Mouse (Mus musculus): Measurements from ENCODE around the gene Flrt1. TPM values are rescaled to one million over a fixed set of nuclear protein-coding genes. Genes with fewer than 3 reads are reported as not detected.
"Not testable (repeated sequence)": the region's sequence is repeated elsewhere in the genome, so short reads cannot be mapped to it uniquely, and the experiment has no call there.

Gene Flrt1
- polyA plus RNA-seq, 1 experiment from 2014 or later = 3.4 TPM

GRCm38 (mm10) chr19:7083035-7083794, 22.3 kb downstream of the Flrt1 start:
- no peak overlapping the region for H3K27ac ChIP-seq (ENCODE audit: low read length)
- no peak overlapping the region; the same call in 1 of the 2 replicates for H3K9ac ChIP-seq (ENCODE audit: low read length)
- peaks cover 11% of the 10 kb centered on the region; the same call in 1 of the 2 replicates for H3K4me1 ChIP-seq (ENCODE audit: control insufficient read depth, insufficient read depth, low read length)
- no peak overlapping the region for H3K4me2 ChIP-seq (ENCODE audit: low read depth, low read length)
- H3K27me3 ChIP-seq (ENCODE audit: control insufficient read depth, insufficient read depth, low read length) = no peaks in the 10 kb centered on the region; the same call in 1 of the 2 replicates
- no peaks in the 10 kb centered on the region for H3K36me3 ChIP-seq (ENCODE audit: control insufficient read depth, insufficient read depth, low read length)
- no peak overlapping the region for H3K4me3 ChIP-seq (replicated peaks; ENCODE audit: low read length)
- H3K9me3 ChIP-seq (replicated peaks; ENCODE audit: control insufficient read depth, low read length) = no peaks in the 10 kb centered on the region
- WGBS = 51% methylated on average over 14 of the region's 14 CpGs
- no peak for ATAC-seq (ENCODE audit: insufficient read depth, low FRiP score)

DNA sequence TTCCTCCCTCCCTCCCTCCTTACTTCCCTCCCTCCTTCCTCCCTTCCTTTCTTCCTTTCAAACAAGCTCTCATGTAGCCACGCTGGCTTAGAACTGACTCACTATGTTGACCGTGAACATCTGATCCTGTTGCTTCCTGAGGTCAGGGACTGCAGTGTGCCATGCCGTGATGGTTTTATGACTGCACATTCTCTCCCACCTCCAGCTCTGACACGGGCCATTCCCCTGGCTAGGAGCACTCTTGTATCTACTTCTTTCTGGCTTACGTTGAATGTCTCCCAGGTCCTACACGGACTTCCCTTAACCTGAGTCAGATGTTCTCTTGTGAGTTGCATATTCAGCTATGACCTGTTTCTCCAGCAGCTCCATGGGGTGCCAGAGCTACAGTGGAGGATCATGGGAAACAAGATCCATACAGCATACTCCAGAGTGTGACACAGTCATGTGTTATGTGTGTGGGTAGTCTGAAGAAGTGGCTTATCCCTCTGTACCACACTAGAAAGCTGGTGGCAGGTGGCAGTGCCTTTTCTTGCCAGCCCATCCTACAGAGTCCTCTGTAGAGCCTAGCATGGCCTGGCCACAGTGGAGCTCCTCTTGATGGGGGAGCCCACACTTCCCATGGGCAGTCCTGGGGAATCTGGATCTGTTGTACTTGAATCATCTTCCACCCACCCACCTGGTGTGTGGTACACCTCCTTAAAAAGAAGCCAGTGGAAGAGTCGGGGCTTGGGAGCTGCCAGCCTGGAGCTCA, 23.8 kb downstream of the Flrt1 start:
- no peaks in the 10 kb centered on the region for H3K36me3 ChIP-seq (ENCODE audit: control insufficient read depth, insufficient read depth, low read length)
- H3K9ac ChIP-seq (ENCODE audit: low read length) = no peak overlapping the region
- no peak overlapping the region for H3K4me2 ChIP-seq (ENCODE audit: low read depth, low read length)
- no peak for ATAC-seq (ENCODE audit: insufficient read depth, low FRiP score)
- H3K4me3 ChIP-seq (replicated peaks; ENCODE audit: low read length) = no peak overlapping the region
- WGBS = 70% methylated on average over 7 of the region's 7 CpGs
- no peaks in the 10 kb centered on the region for H3K27me3 ChIP-seq (ENCODE audit: control insufficient read depth, insufficient read depth, low read length)
- no peak overlapping the region for H3K27ac ChIP-seq (ENCODE audit: low read length)
- no peaks in the 10 kb centered on the region for H3K9me3 ChIP-seq (replicated peaks; ENCODE audit: control insufficient read depth, low read length)
- peaks cover 11% of the 10 kb centered on the region; the same call in 1 of the 2 replicates for H3K4me1 ChIP-seq (ENCODE audit: control insufficient read depth, insufficient read depth, low read length)

DNA sequence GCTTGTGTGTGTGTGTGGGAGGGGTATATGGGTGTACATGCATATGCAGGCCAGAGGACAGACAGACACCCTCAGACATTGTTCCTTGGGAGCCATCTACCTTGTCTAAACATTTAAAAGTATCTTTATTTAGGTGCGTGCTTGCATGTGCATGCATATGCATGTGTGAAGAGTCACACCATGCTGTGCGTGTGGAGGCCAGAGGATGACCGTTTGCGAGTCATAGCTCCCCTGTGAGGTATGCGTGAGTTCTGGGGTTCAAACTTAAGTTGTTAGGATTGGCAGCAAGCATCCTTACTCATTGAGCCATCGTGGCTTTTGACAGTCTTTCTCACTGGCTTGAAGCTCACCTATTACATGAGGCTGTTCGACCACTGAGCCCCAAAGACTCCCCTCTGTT, 27.3 kb downstream of the Flrt1 start:
- Histone ChIP-seq H3K4me3 (replicated peaks; ENCODE audit: low read length) (no peak overlapping the region), H3K4me1 (ENCODE audit: control insufficient read depth, insufficient read depth, low read length) (peaks cover 2% of the 10 kb centered on the region; the same call in 1 of the 2 replicates), H3K27me3 (ENCODE audit: control insufficient read depth, insufficient read depth, low read length) (no peaks in the 10 kb centered on the region), H3K36me3 (ENCODE audit: control insufficient read depth, insufficient read depth, low read length) (no peaks in the 10 kb centered on the region), H3K9ac (ENCODE audit: low read length) (no peak overlapping the region), H3K27ac (ENCODE audit: low read length) (no peak overlapping the region), H3K4me2 (ENCODE audit: low read depth, low read length) (no peak overlapping the region), H3K9me3 (replicated peaks; ENCODE audit: control insufficient read depth, low read length) (no peaks in the 10 kb centered on the region)
- WGBS = 84% methylated on average over 7 of the region's 7 CpGs
- ATAC-seq (ENCODE audit: insufficient read depth, low FRiP score) = no peak

DNA sequence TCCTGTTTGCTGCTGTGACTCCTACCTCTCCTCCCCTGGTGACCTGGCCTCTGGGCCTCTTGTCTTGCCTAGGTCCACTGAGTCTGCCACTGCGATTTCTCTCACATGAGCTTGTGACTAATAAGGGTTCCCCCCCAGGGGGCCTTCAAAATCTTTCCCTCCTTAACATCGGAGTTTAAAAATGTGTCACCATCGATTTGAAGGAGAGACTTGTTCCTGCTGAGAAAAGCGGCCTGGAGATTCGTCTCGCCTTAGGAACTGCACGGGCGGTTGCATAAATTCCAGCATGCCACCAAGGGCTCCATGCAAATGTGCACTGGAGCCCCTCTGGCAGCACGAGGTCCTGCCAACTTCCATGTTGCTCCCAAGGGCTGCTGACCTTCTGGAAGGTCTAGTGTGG, 27.9 kb downstream of the Flrt1 start:
- no peak overlapping the region for H3K4me2 ChIP-seq (ENCODE audit: low read depth, low read length)
- no peaks in the 10 kb centered on the region for H3K9me3 ChIP-seq (replicated peaks; ENCODE audit: control insufficient read depth, low read length)
- no peaks in the 10 kb centered on the region for H3K27me3 ChIP-seq (ENCODE audit: control insufficient read depth, insufficient read depth, low read length)
- no peak for ATAC-seq (ENCODE audit: insufficient read depth, low FRiP score)
- 67% methylated on average over 9 of the region's 9 CpGs for WGBS
- no peak overlapping the region for H3K27ac ChIP-seq (ENCODE audit: low read length)
- peaks cover 2% of the 10 kb centered on the region; the same call in 1 of the 2 replicates for H3K4me1 ChIP-seq (ENCODE audit: control insufficient read depth, insufficient read depth, low read length)
- no peak overlapping the region for H3K4me3 ChIP-seq (replicated peaks; ENCODE audit: low read length)
- no peaks in the 10 kb centered on the region for H3K36me3 ChIP-seq (ENCODE audit: control insufficient read depth, insufficient read depth, low read length)
- H3K9ac ChIP-seq (ENCODE audit: low read length) = no peak overlapping the region

- WGBS = 65% methylated on average over 11 of the region's 11 CpGs
- not testable (repeated sequence) for H3K4me2 ChIP-seq (ENCODE audit: low read depth, low read length); H3K36me3 ChIP-seq (ENCODE audit: control insufficient read depth, insufficient read depth, low read length); H3K9me3 ChIP-seq (replicated peaks; ENCODE audit: control insufficient read depth, low read length); H3K27ac ChIP-seq (ENCODE audit: low read length); H3K4me3 ChIP-seq (replicated peaks; ENCODE audit: low read length); H3K27me3 ChIP-seq (ENCODE audit: control insufficient read depth, insufficient read depth, low read length); ATAC-seq (ENCODE audit: insufficient read depth, low FRiP score); H3K9ac ChIP-seq (ENCODE audit: low read length)
- H3K4me1 ChIP-seq (ENCODE audit: control insufficient read depth, insufficient read depth, low read length) = peaks cover 12% of the 10 kb centered on the region
These were observed 30.2 kb downstream of the Flrt1 start for GRCm38 (mm10) chr19:7075336-7075735.

- no peaks in the 10 kb centered on the region for H3K36me3 ChIP-seq (ENCODE audit: control insufficient read depth, insufficient read depth, low read length)
- no peak overlapping the region for H3K9ac ChIP-seq (ENCODE audit: low read length)
- H3K27me3 ChIP-seq (ENCODE audit: control insufficient read depth, insufficient read depth, low read length) = 0 out of 2 replicates have a peak, but pooled peaks cover 2% of the 10 kb centered on the region
- 56% methylated on average over 12 of the region's 12 CpGs for WGBS
- no peak overlapping the region for H3K4me2 ChIP-seq (ENCODE audit: low read depth, low read length)
- no peaks in the 10 kb centered on the region for H3K9me3 ChIP-seq (replicated peaks; ENCODE audit: control insufficient read depth, low read length)
- no peak overlapping the region for H3K4me3 ChIP-seq (replicated peaks; ENCODE audit: low read length)
- ATAC-seq (ENCODE audit: insufficient read depth, low FRiP score) = no peak
- no peak overlapping the region for H3K27ac ChIP-seq (ENCODE audit: low read length)
- peaks cover 19% of the 10 kb centered on the region for H3K4me1 ChIP-seq (ENCODE audit: control insufficient read depth, insufficient read depth, low read length)
These were observed 31.3 kb downstream of the Flrt1 start for GRCm38 (mm10) chr19:7073997-7074781.

DNA sequence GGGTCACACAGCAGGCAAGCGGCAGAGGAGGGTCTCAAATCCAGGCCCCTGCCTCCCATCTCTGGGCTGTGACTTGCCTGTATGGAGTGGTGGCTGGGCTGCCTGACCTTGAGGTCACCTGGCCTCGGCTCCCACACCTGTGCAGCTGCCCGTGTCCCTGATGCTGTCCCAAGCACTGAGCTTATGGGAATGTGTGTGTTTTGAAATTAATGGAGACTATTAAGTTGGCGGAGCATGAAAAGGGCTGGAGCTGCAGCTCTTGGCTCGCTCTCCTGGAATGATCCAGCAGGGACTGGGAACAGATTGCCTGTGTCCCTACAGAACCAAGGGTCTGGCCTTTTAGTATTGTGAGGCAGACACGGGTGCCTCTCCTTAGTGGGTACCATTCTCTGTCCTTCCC, 33.3 kb downstream of the Flrt1 start:
- Histone ChIP-seq H3K27ac (ENCODE audit: low read length) (no peak overlapping the region), H3K36me3 (ENCODE audit: control insufficient read depth, insufficient read depth, low read length) (no peaks in the 10 kb centered on the region), H3K4me2 (ENCODE audit: low read depth, low read length) (no peak overlapping the region), H3K4me3 (replicated peaks; ENCODE audit: low read length) (no peak overlapping the region), H3K9me3 (replicated peaks; ENCODE audit: control insufficient read depth, low read length) (no peaks in the 10 kb centered on the region), H3K4me1 (ENCODE audit: control insufficient read depth, insufficient read depth, low read length) (peaks cover 19% of the 10 kb centered on the region), H3K9ac (ENCODE audit: low read length) (no peak overlapping the region), H3K27me3 (ENCODE audit: control insufficient read depth, insufficient read depth, low read length) (0 out of 2 replicates have a peak, but pooled peaks cover 4% of the 10 kb centered on the region)
- ATAC-seq (ENCODE audit: insufficient read depth, low FRiP score) = no peak
- WGBS = 62% methylated on average over 6 of the region's 6 CpGs

- Histone ChIP-seq H3K4me2 (ENCODE audit: low read depth, low read length) (peak overlapping the region; percentile 46), H3K4me1 (ENCODE audit: control insufficient read depth, insufficient read depth, low read length) (peaks cover 32% of the 10 kb centered on the region), H3K36me3 (ENCODE audit: control insufficient read depth, insufficient read depth, low read length) (no peaks in the 10 kb centered on the region), H3K9ac (ENCODE audit: low read length) (peak overlapping the region; percentile 61; the same call in 1 of the 2 replicates), H3K4me3 (replicated peaks; ENCODE audit: low read length) (no peak overlapping the region), H3K27ac (ENCODE audit: low read length) (peak overlapping the region; percentile 46; the same call in 1 of the 2 replicates), H3K27me3 (ENCODE audit: control insufficient read depth, insufficient read depth, low read length) (0 out of 2 replicates have a peak, but pooled peaks cover 4% of the 10 kb centered on the region), H3K9me3 (replicated peaks; ENCODE audit: control insufficient read depth, low read length) (no peaks in the 10 kb centered on the region)
- 28% methylated on average over 4 of the region's 4 CpGs for WGBS
- no peak for ATAC-seq (ENCODE audit: insufficient read depth, low FRiP score)
These were observed 34.8 kb downstream of the Flrt1 start for GRCm38 (mm10) chr19:7070775-7071174.

All from stomach, embryonic 16.5 days (tissue).